Mouse (Mus musculus) kidney, postnatal 25 days (tissue): ENCODE measurements around the gene Atp5e.

Experiments used
- DNase-seq, 2 experiments: peaks; one replicate each; pipeline ENCODE4 v3.0.0; 2021; ENCODE audit warnings: mixed read lengths in 2 of 2

The Atp5e gene

GRCm38 (mm10) chr2:174413127-174413526 lies 50.8 kb downstream of the Atp5e start:
- DNase-seq: no peak
